Comparison of ENCODE assay signal across 9 mouse cellular contexts in the genomic region with DNA sequence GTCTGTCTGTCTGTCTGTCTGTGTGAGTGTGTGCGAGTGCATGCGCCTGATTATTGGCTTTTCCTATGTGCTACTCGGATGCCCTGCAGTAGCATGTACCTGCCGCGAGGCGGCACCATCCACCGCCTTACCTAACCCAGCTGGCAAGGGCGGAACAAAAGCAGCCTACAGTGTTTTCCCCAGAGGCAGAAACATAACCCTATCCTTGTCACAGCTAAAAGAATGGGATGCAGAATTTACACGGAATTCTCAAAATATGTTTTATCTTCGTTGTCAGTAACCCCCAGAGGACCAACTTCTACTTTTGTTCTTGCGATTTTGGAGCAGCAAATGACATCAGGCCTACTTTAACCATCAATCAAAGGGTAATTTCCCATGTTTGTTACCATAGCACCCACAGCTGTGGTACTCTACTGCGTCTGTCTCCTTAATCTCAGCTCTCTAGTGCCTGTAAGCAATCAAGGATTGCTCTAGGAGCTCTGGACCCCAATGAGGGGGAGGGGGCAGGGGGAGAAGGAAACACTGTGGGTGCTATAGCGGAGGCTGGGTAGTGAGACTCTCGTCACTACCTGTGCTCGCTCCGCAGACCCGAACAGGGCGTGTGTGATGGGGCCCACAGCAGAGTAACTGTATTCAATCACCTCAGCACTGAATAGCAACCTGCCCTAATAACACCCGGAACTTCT.
DNase-seq lines count a peak whose midpoint lies in the region; ATAC-seq and TF ChIP-seq lines count a peak whose summit lies in the region.
"Had no signal": no experiment of that assay in that cellular context is flagged by ENCODE, and none has a peak within 500 bp of the region (broad histone marks: within the 10 kb centered on the region; RNA-seq: fewer than 3 reads in every experiment).

No protein-coding gene starts in this region.

- H3K4me1 ChIP-seq in spleen, adult 2 months (ENCODE audit: control insufficient read depth, insufficient read depth, insufficient read length): no peaks in the 10 kb centered on the region
- H3K4me1 ChIP-seq in kidney, postnatal 0 days (replicated peaks; ENCODE audit: insufficient read depth, low read length): no peaks in the 10 kb centered on the region
- no peaks in the 10 kb centered on the region for H3K4me1 ChIP-seq in liver, embryonic 14.5 days (replicated peaks; ENCODE audit: control insufficient read depth in 2 of 2, insufficient read depth in 2 of 2, low read length in 1 of 2)
- no peaks in the 10 kb centered on the region for H3K4me1 ChIP-seq in neural tube, embryonic 14.5 days (ENCODE audit: control insufficient read depth, insufficient read depth, low read length)

- H3K4me3 ChIP-seq in spleen, adult 2 months (ENCODE audit: extremely low read depth, insufficient read depth, insufficient read length): no peak overlapping the region
- no peak overlapping the region for H3K4me3 ChIP-seq in kidney, postnatal 0 days (replicated peaks; ENCODE audit: low read depth, low read length)
- no peak overlapping the region for H3K4me3 ChIP-seq in liver, embryonic 14.5 days (ENCODE audit: insufficient read depth in 1 of 2, low read depth in 2 of 2, low read length in 2 of 2)
- no peak overlapping the region for H3K4me3 ChIP-seq in neural tube, embryonic 14.5 days (ENCODE audit: low read depth, low read length)
- H3K4me3 ChIP-seq: embryonic facial prominence, embryonic 15.5 days had no signal

- no peak overlapping the region for H3K27ac ChIP-seq in spleen, adult 2 months (ENCODE audit: insufficient read depth, low read length)
- no peak overlapping the region for H3K27ac ChIP-seq in kidney, postnatal 0 days
- H3K27ac ChIP-seq in liver, embryonic 14.5 days: no peak overlapping the region
- peak overlapping the region; percentile 69; the same call in 1 of the 2 replicates for H3K27ac ChIP-seq in neural tube, embryonic 14.5 days (ENCODE audit: low read depth, low read length)
- H3K27ac ChIP-seq: embryonic facial prominence, embryonic 15.5 days had no signal

- peak; percentile 42; the same call in 1 of the 2 replicates for TF ChIP-seq CTCF in spleen, adult 2 months (IDR thresholded peaks at IDR 0.05; ENCODE audit: extremely low read depth, insufficient read depth, insufficient read length, insufficient replicate concordance)
- peak; percentile 92 for TF ChIP-seq CTCF in kidney, postnatal 0 days (IDR thresholded peaks at IDR 0.05; ENCODE audit: low read depth)
- peak; percentile 88 for TF ChIP-seq CTCF in liver, embryonic 14.5 days (IDR thresholded peaks at IDR 0.05; ENCODE audit: low read depth)

- 43% methylated on average over 19 of the region's 19 CpGs for WGBS in spleen, adult 2 months
- 35% methylated on average over 19 of the region's 19 CpGs for WGBS in kidney, postnatal 0 days
- 29% methylated on average over 19 of the region's 19 CpGs for WGBS in liver, embryonic 14.5 days (ENCODE audit: insufficient replicate concordance)
- WGBS in neural tube, embryonic 14.5 days: 28% methylated on average over 19 of the region's 19 CpGs

- H3K27me3 ChIP-seq in spleen, adult 2 months (ENCODE audit: control insufficient read depth, insufficient read depth, low read length): no peaks in the 10 kb centered on the region
- H3K27me3 ChIP-seq in kidney, postnatal 0 days (ENCODE audit: insufficient read depth, low read length): no peaks in the 10 kb centered on the region
- no peaks in the 10 kb centered on the region for H3K27me3 ChIP-seq in liver, embryonic 14.5 days (ENCODE audit: control insufficient read depth, insufficient read depth, low read length)
- H3K27me3 ChIP-seq in neural tube, embryonic 14.5 days (ENCODE audit: control insufficient read depth, insufficient read depth, low read length): no peaks in the 10 kb centered on the region
- H3K27me3 ChIP-seq: embryonic facial prominence, embryonic 15.5 days had no signal

- no peaks in the 10 kb centered on the region for H3K36me3 ChIP-seq in spleen, adult 2 months (ENCODE audit: control insufficient read depth, insufficient read depth, low read length)
- no peaks in the 10 kb centered on the region for H3K36me3 ChIP-seq in kidney, postnatal 0 days (ENCODE audit: insufficient read depth, low read length)
- no peaks in the 10 kb centered on the region for H3K36me3 ChIP-seq in liver, embryonic 14.5 days (replicated peaks; ENCODE audit: control insufficient read depth, insufficient read depth, low read depth)
- H3K36me3 ChIP-seq in neural tube, embryonic 14.5 days (ENCODE audit: control insufficient read depth, insufficient read depth, low read length): no peaks in the 10 kb centered on the region
- H3K36me3 ChIP-seq: embryonic facial prominence, embryonic 15.5 days had no signal

- ATAC-seq in kidney, postnatal 0 days (replicated peaks; ENCODE audit: low FRiP score, low read depth): peak; percentile 66; the same call in 1 of the 2 replicates
- ATAC-seq in liver, embryonic 14.5 days (ENCODE audit: insufficient read depth): no peak
- peak; percentile 89 for ATAC-seq in neural tube, embryonic 14.5 days (ENCODE audit: low read depth)

- no peak overlapping the region for H3K4me2 ChIP-seq in kidney, postnatal 0 days (ENCODE audit: low read length)
- H3K4me2 ChIP-seq in liver, embryonic 14.5 days (ENCODE audit: low read depth): no peak overlapping the region
- H3K4me2 ChIP-seq in neural tube, embryonic 14.5 days (ENCODE audit: low read depth, low read length): peak overlapping the region; percentile 15; the same call in 1 of the 2 replicates
- H3K4me2 ChIP-seq: embryonic facial prominence, embryonic 15.5 days had no signal

- H3K9ac ChIP-seq in kidney, postnatal 0 days (ENCODE audit: low read depth, low read length): no peak overlapping the region
- no peak overlapping the region for H3K9ac ChIP-seq in liver, embryonic 14.5 days (replicated peaks)
- no peak overlapping the region for H3K9ac ChIP-seq in neural tube, embryonic 14.5 days (replicated peaks; ENCODE audit: low read depth, low read length)
- H3K9ac ChIP-seq: embryonic facial prominence, embryonic 15.5 days had no signal

- H3K9me3 ChIP-seq in kidney, postnatal 0 days (replicated peaks; ENCODE audit: low read length): no peaks in the 10 kb centered on the region
- H3K9me3 ChIP-seq in liver, embryonic 14.5 days (ENCODE audit: control insufficient read depth, low read length): no peaks in the 10 kb centered on the region
- H3K9me3 ChIP-seq in neural tube, embryonic 14.5 days (ENCODE audit: control insufficient read depth, low read length): no peaks in the 10 kb centered on the region
- H3K9me3 ChIP-seq: embryonic facial prominence, embryonic 15.5 days had no signal

- no peak for TF ChIP-seq EP300 in liver, embryonic 14.5 days (IDR thresholded peaks at IDR 0.05; ENCODE audit: low read depth)

- no peak for TF ChIP-seq POLR2A in spleen, adult 2 months (IDR thresholded peaks at IDR 0.05; ENCODE audit: low read depth, low read length)

- peak in 1 of 2 experiments; percentile 7 for DNase-seq in spleen, adult 2 months (ENCODE audit: low read depth in 1 of 2, low spot score in 2 of 2)
- no peak for DNase-seq in spleen, postnatal 36 days (ENCODE audit: low spot score in 2 of 2)
- DNase-seq in cerebellum, adult 8-10 months: peak; percentile 58
- peak; percentile 58 to 86 for DNase-seq in frontal cortex, adult 2 months (ENCODE audit: extremely low spot score in 1 of 2, low spot score in 1 of 2)
- peak; percentile 79 for DNase-seq in kidney, postnatal 0 days (ENCODE audit: low spot score)
- no peak for DNase-seq in liver, embryonic 14.5 days (ENCODE audit: low read depth in 3 of 3, low spot score in 3 of 3)
- peak; percentile 71 for DNase-seq in thymus, postnatal 4 days

Comparison
In these comparisons a context has a peak if more than half of its experiments do, and no peak if none do; other contexts are left out.
1. DNase-seq: peak in cerebellum, adult 8-10 months (single experiment), frontal cortex, adult 2 months (2 of 2), kidney, postnatal 0 days (single experiment) and thymus, postnatal 4 days (single experiment); none in spleen, postnatal 36 days (0 of 2) and liver, embryonic 14.5 days (0 of 3).
2. CTCF ChIP-seq: peak in every context shown above with its lines; median percentile 92 in kidney, postnatal 0 days; 88 in liver, embryonic 14.5 days; 42 in spleen, adult 2 months.